Mouse (Mus musculus) forebrain, postnatal 0 days (tissue): ENCODE measurements around the gene Ugt1a5. TPM values are rescaled to one million over a fixed set of nuclear protein-coding genes. Genes with fewer than 3 reads are reported as not detected.
"Not testable (repeated sequence)": the region's sequence is repeated elsewhere in the genome, so short reads cannot be mapped to it uniquely, and the experiment has no call there.

Experiments used
- ATAC-seq: fragments of 200-750 bp; cut with Nextera tagmentation; 2 replicates; pipeline ENCODE4 v1.8.0; 2017; ENCODE audit warnings: mild to moderate bottlenecking, moderate library complexity
- DNase-seq: peaks from one replicate; pipeline ENCODE4 v3.0.0-alpha.2; 2015
- H3K27ac ChIP-seq: fragments of 300-500 bp; sonication (generic); 2 replicates; pipeline ENCODE4 v1.5.1; 2014; ENCODE audit warnings: low read depth, mild to moderate bottlenecking, antibody characterized with exemption, low read length, moderate library complexity, mixed read lengths
- H3K27me3 ChIP-seq: fragments of 300-500 bp; sonication (generic); 2 replicates; pipeline ENCODE4 v1.6.1; 2014; ENCODE audit warnings: mild to moderate bottlenecking, low read length, mixed read lengths; ENCODE audit not compliant: insufficient read depth
- H3K36me3 ChIP-seq: fragments of 300-500 bp; sonication (generic); 2 replicates; pipeline ENCODE4 v1.6.1; 2014; ENCODE audit warnings: mild to moderate bottlenecking, moderate library complexity; ENCODE audit not compliant: insufficient read depth
- H3K4me1 ChIP-seq: fragments of 300-500 bp; sonication (generic); 2 replicates; pipeline ENCODE4 v1.6.1; 2014; ENCODE audit warnings: antibody characterized with exemption; ENCODE audit not compliant: insufficient read depth
- H3K4me2 ChIP-seq: fragments of 300-500 bp; sonication (generic); 2 replicates; pipeline ENCODE4 v1.6.1; 2014; ENCODE audit warnings: low read depth, mild to moderate bottlenecking, moderate library complexity
- H3K4me3 ChIP-seq: fragments of 300-500 bp; sonication (generic); 2 replicates; pipeline ENCODE4 v1.5.1; 2014; ENCODE audit warnings: low read depth, low read length, mixed read lengths
- H3K9ac ChIP-seq: fragments of 300-500 bp; sonication (generic); 2 replicates; pipeline ENCODE4 v1.6.1; 2014; ENCODE audit warnings: mild to moderate bottlenecking
- H3K9me3 ChIP-seq: fragments of 300-500 bp; sonication (generic); 2 replicates; pipeline ENCODE4 v1.6.1; 2016; ENCODE audit warnings: low read length
- CTCF ChIP-seq: sonication (generic); IDR thresholded peaks from 2 replicates; pipeline ENCODE4 v1.5.1; 2016; ENCODE audit warnings: antibody characterized with exemption, control low read depth, low read depth
- whole genome bisulfite sequencing: fragments of 180-500 bp; shearing (Covaris S2); extraction: QIAGEN DNeasy Blood & Tissue Kit; methylation state at CpG from one replicate; pipeline ENCODE4 v1.1.7; 2014; 5-methylcytosine and 5-hydroxymethylcytosine counted together
- polyA plus RNA-seq: library from polyadenylated mRNA; unstranded; fragments of >200 nt; fragmentation: Nextera tagmentation; extraction: Ambion mirVana; gene quantifications from 2 replicates; pipeline ENCODE4 v1.2.1, GENCODE M21; 2015
- total RNA-seq: library from RNA; depleted of rRNA; stranded (reverse); fragments of >200 nt; gene quantifications from 2 replicates; pipeline ENCODE4 v1.2.3, GENCODE M21; 2014

Gene Ugt1a5
- total and polyA plus RNA-seq, 2 experiments from 2014 or later: not detected

GRCm38 (mm10) chr1:88158430-88158829 lies 7.4 kb upstream of the Ugt1a5 start:
- TF ChIP-seq CTCF: no peak
- no peaks in the 10 kb centered on the region for H3K4me1 ChIP-seq
- 87% methylated on average over 2 of the region's 2 CpGs for WGBS

GRCm38 (mm10) chr1:88172190-88172589 lies 6.4 kb downstream of the Ugt1a5 start:
- not testable (repeated sequence) for H3K27ac ChIP-seq, H3K4me1 ChIP-seq, H3K4me2 ChIP-seq, DNase-seq, H3K9ac ChIP-seq, H3K27me3 ChIP-seq, H3K9me3 ChIP-seq, H3K36me3 ChIP-seq, ATAC-seq, H3K4me3 ChIP-seq
- 92% methylated on average over 5 of the region's 7 CpGs for WGBS

More at GRCm38 (mm10) chr1:88158430-88158829, 7.4 kb upstream of the Ugt1a5 start:
- Histone ChIP-seq H3K9me3 (no peaks in the 10 kb centered on the region), H3K4me3 (no peak overlapping the region), H3K27ac (no peak overlapping the region), H3K36me3 (no peaks in the 10 kb centered on the region), H3K9ac (no peak overlapping the region), H3K4me2 (no peak overlapping the region), H3K27me3 (no peaks in the 10 kb centered on the region)
- no peak for ATAC-seq
- no peak for DNase-seq

- no peak for DNase-seq
- Histone ChIP-seq H3K36me3 (no peaks in the 10 kb centered on the region), H3K4me1 (no peaks in the 10 kb centered on the region), H3K4me3 (no peak overlapping the region), H3K9me3 (peaks cover 10% of the 10 kb centered on the region), H3K27me3 (no peaks in the 10 kb centered on the region), H3K4me2 (no peak overlapping the region), H3K27ac (no peak overlapping the region), H3K9ac (no peak overlapping the region)
- TF ChIP-seq CTCF: no peak
- 95% methylated on average over 1 of the region's 1 CpGs for whole genome bisulfite sequencing
- ATAC-seq: no peak
Measured at GRCm38 (mm10) chr1:88179657-88180056, 13.8 kb downstream of the Ugt1a5 start.

- Histone ChIP-seq H3K36me3 (no peaks in the 10 kb centered on the region), H3K4me3 (no peak overlapping the region), H3K27ac (no peak overlapping the region), H3K4me1 (no peaks in the 10 kb centered on the region), H3K4me2 (no peak overlapping the region), H3K9ac (no peak overlapping the region), H3K9me3 (no peaks in the 10 kb centered on the region), H3K27me3 (no peaks in the 10 kb centered on the region)
- 91% methylated on average over 5 of the region's 5 CpGs for WGBS
- DNase-seq (no peak), ATAC-seq (no peak)
- no peak for TF ChIP-seq CTCF
Measured at GRCm38 (mm10) chr1:88186325-88186935, 20.6 kb downstream of the Ugt1a5 start.

GRCm38 (mm10) chr1:88192136-88192535 lies 26.3 kb downstream of the Ugt1a5 start:
- 75% methylated on average over 3 of the region's 3 CpGs for WGBS
- H3K9me3 ChIP-seq: no peaks in the 10 kb centered on the region
- no peak overlapping the region for H3K4me2 ChIP-seq
- no peak overlapping the region for H3K4me3 ChIP-seq
- H3K27ac ChIP-seq: no peak overlapping the region
- ATAC-seq: no peak
- H3K27me3 ChIP-seq: no peaks in the 10 kb centered on the region
- no peak for TF ChIP-seq CTCF
- H3K36me3 ChIP-seq: no peaks in the 10 kb centered on the region
- H3K9ac ChIP-seq: no peak overlapping the region
- no peak for DNase-seq
- H3K4me1 ChIP-seq: no peaks in the 10 kb centered on the region

GRCm38 (mm10) chr1:88195687-88196086 lies 29.9 kb downstream of the Ugt1a5 start:
- no peak for TF ChIP-seq CTCF
- Histone ChIP-seq H3K36me3 (no peaks in the 10 kb centered on the region), H3K27ac (no peak overlapping the region), H3K9me3 (no peaks in the 10 kb centered on the region), H3K9ac (no peak overlapping the region), H3K4me3 (no peak overlapping the region), H3K27me3 (no peaks in the 10 kb centered on the region), H3K4me1 (no peaks in the 10 kb centered on the region), H3K4me2 (no peak overlapping the region)
- WGBS: 83% methylated on average over 1 of the region's 1 CpGs
- ATAC-seq (no peak), DNase-seq (no peak)

- no peaks in the 10 kb centered on the region for H3K4me1 ChIP-seq
- no peaks in the 10 kb centered on the region for H3K27me3 ChIP-seq
- H3K36me3 ChIP-seq: no peaks in the 10 kb centered on the region
- DNase-seq (no peak), ATAC-seq (no peak)
- no peak overlapping the region for H3K9ac ChIP-seq
- no peak overlapping the region for H3K4me3 ChIP-seq
- no peak overlapping the region for H3K27ac ChIP-seq
- H3K9me3 ChIP-seq: no peaks in the 10 kb centered on the region
- no peak overlapping the region for H3K4me2 ChIP-seq
- WGBS: 79% methylated on average over 3 of the region's 3 CpGs
- TF ChIP-seq CTCF: no peak
Measured at GRCm38 (mm10) chr1:88197443-88197842, 31.6 kb downstream of the Ugt1a5 start.
